Mouse (Mus musculus) intestine, postnatal 0 days (tissue): Measurements from ENCODE around the gene Slfn4. TPM values are rescaled to one million over a fixed set of nuclear protein-coding genes. Genes with fewer than 3 reads are reported as not detected.
"Not testable (repeated sequence)": the region's sequence is repeated elsewhere in the genome, so short reads cannot be mapped to it uniquely, and the experiment has no call there.

Experiments used
- ATAC-seq: fragments of 200-750 bp; cut with Nextera tagmentation; 2 replicates; pipeline ENCODE4 v1.8.0; 2017; ENCODE audit warnings: mild to moderate bottlenecking, moderate TSS enrichment, moderate library complexity
- H3K27ac ChIP-seq: fragments of 300-500 bp; sonication (generic); 2 replicates; pipeline ENCODE4 v1.5.1; 2014; ENCODE audit warnings: mild to moderate bottlenecking, low read depth, low read length, moderate library complexity
- H3K27me3 ChIP-seq: fragments of 300-500 bp; sonication (generic); replicated peaks from 2 replicates; pipeline ENCODE4 v1.6.1; 2014; ENCODE audit warnings: low read length, mixed read lengths; ENCODE audit not compliant: control insufficient read depth, insufficient read depth
- H3K36me3 ChIP-seq: fragments of 300-500 bp; sonication (generic); 2 replicates; pipeline ENCODE4 v1.6.1; 2014; ENCODE audit warnings: mild to moderate bottlenecking, moderate library complexity; ENCODE audit not compliant: control insufficient read depth, insufficient read depth
- H3K4me1 ChIP-seq: fragments of 300-500 bp; sonication (generic); replicated peaks from 2 replicates; pipeline ENCODE4 v1.6.1; 2014; ENCODE audit warnings: antibody characterized with exemption, low read length, mixed read lengths; ENCODE audit not compliant: control insufficient read depth, insufficient read depth
- H3K4me2 ChIP-seq: fragments of 300-500 bp; sonication (generic); replicated peaks from 2 replicates; pipeline ENCODE4 v1.6.1; 2014; ENCODE audit warnings: low read depth, mild to moderate bottlenecking, moderate library complexity
- H3K4me3 ChIP-seq: fragments of 300-500 bp; sonication (generic); 2 replicates; pipeline ENCODE4 v1.5.1; 2014; ENCODE audit warnings: low read depth, low read length
- H3K9ac ChIP-seq: fragments of 300-500 bp; sonication (generic); 2 replicates; pipeline ENCODE4 v1.6.1; 2014; ENCODE audit warnings: mild to moderate bottlenecking, low read depth, low read length
- H3K9me3 ChIP-seq: fragments of 300-500 bp; sonication (generic); 2 replicates; pipeline ENCODE4 v1.6.1; 2016; ENCODE audit warnings: mixed run types; ENCODE audit not compliant: control insufficient read depth
- CTCF ChIP-seq: sonication (generic); IDR thresholded peaks from 2 replicates; pipeline ENCODE4 v1.5.1; 2016; ENCODE audit warnings: low read depth, mild to moderate bottlenecking, control low read depth, antibody characterized with exemption, moderate library complexity
- WGBS: fragments of 180-500 bp; shearing (Covaris S2); extraction: QIAGEN DNeasy Blood & Tissue Kit; methylation state at CpG from one replicate; pipeline ENCODE4 v1.1.7; 2014; 5-methylcytosine and 5-hydroxymethylcytosine counted together
- polyA plus RNA-seq: library from polyadenylated mRNA; unstranded; fragments of >200 nt; fragmentation: Nextera tagmentation; extraction: Ambion mirVana; gene quantifications from 2 replicates; pipeline ENCODE4 v1.2.1, GENCODE M21; 2015

Gene Slfn4
- polyA plus RNA-seq, 1 experiment from 2014 or later, result 1.3 TPM

GRCm38 (mm10) chr11:83205002-83205401 is 30.0 kb downstream of the Slfn4 start:
- H3K27me3 ChIP-seq, result no peaks in the 10 kb centered on the region
- no peak overlapping the region for H3K4me2 ChIP-seq
- H3K4me3 ChIP-seq, result no peak overlapping the region
- H3K9me3 ChIP-seq, result no peaks in the 10 kb centered on the region
- no peaks in the 10 kb centered on the region for H3K36me3 ChIP-seq
- no peak for TF ChIP-seq CTCF
- H3K27ac ChIP-seq, result no peak overlapping the region
- no peaks in the 10 kb centered on the region for H3K4me1 ChIP-seq
- H3K9ac ChIP-seq, result no peak overlapping the region
- no peak for ATAC-seq

GRCm38 (mm10) chr11:83216119-83216518 is 41.1 kb downstream of the Slfn4 start:
- WGBS, result 78% methylated on average over 1 of the region's 1 CpGs
- Histone ChIP-seq H3K4me3 (no peak overlapping the region), H3K27ac (no peak overlapping the region), H3K9me3 (no peaks in the 10 kb centered on the region), H3K4me2 (no peak overlapping the region), H3K36me3 (no peaks in the 10 kb centered on the region), H3K9ac (no peak overlapping the region), H3K27me3 (no peaks in the 10 kb centered on the region), H3K4me1 (no peaks in the 10 kb centered on the region)
- ATAC-seq, result no peak
- no peak for TF ChIP-seq CTCF

GRCm38 (mm10) chr11:83221328-83221877 is 46.4 kb downstream of the Slfn4 start:
- Histone ChIP-seq H3K9ac (no peak overlapping the region), H3K4me3 (no peak overlapping the region), H3K9me3 (no peaks in the 10 kb centered on the region), H3K36me3 (no peaks in the 10 kb centered on the region), H3K4me1 (no peaks in the 10 kb centered on the region), H3K27ac (no peak overlapping the region), H3K4me2 (no peak overlapping the region), H3K27me3 (no peaks in the 10 kb centered on the region)
- no peak for TF ChIP-seq CTCF
- no peak for ATAC-seq
- WGBS, result 72% methylated on average over 1 of the region's 1 CpGs

GRCm38 (mm10) chr11:83223367-83223766 is 48.4 kb downstream of the Slfn4 start:
- H3K9ac ChIP-seq, result no peak overlapping the region
- WGBS, result 79% methylated on average over 7 of the region's 7 CpGs
- H3K4me2 ChIP-seq, result no peak overlapping the region
- H3K36me3 ChIP-seq, result no peaks in the 10 kb centered on the region
- no peaks in the 10 kb centered on the region for H3K4me1 ChIP-seq
- no peak overlapping the region for H3K27ac ChIP-seq
- ATAC-seq, result no peak
- H3K27me3 ChIP-seq, result no peaks in the 10 kb centered on the region
- H3K4me3 ChIP-seq, result no peak overlapping the region
- H3K9me3 ChIP-seq, result no peaks in the 10 kb centered on the region
- no peak for TF ChIP-seq CTCF

- not testable (repeated sequence) for H3K27me3 ChIP-seq, H3K4me3 ChIP-seq, H3K36me3 ChIP-seq, H3K4me2 ChIP-seq, H3K27ac ChIP-seq, H3K9ac ChIP-seq, ATAC-seq, H3K9me3 ChIP-seq, H3K4me1 ChIP-seq
- 79% methylated on average over 5 of the region's 5 CpGs for WGBS
Measured at GRCm38 (mm10) chr11:83223793-83224192, 48.8 kb downstream of the Slfn4 start.

DNA sequence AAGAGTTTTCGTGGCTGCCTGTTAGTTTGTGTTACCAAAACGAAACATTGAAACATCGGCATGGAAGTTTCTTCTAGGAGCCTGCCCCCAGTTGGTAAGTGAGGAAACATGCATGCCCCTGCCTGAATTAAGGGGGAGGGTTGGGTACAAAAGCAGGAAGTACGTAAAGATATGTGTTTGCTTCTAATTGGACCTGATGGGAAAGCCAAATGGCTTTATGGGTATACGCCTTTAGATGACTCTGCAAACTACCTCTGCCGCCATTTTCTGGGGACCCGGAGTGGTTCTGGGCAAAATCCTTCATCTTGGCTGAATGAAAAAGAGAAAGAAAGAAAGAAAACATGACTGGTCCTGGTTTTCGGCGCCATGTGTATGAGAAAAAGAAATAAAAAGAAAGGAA is 49.2 kb downstream of the Slfn4 start:
- no peak overlapping the region for H3K27ac ChIP-seq
- H3K9ac ChIP-seq, result no peak overlapping the region
- TF ChIP-seq CTCF, result no peak
- H3K27me3 ChIP-seq, result no peaks in the 10 kb centered on the region
- H3K4me3 ChIP-seq, result no peak overlapping the region
- H3K4me1 ChIP-seq, result no peaks in the 10 kb centered on the region
- no peaks in the 10 kb centered on the region for H3K9me3 ChIP-seq
- 86% methylated on average over 9 of the region's 9 CpGs for WGBS
- no peak for ATAC-seq
- H3K4me2 ChIP-seq, result no peak overlapping the region
- no peaks in the 10 kb centered on the region for H3K36me3 ChIP-seq

DNA sequence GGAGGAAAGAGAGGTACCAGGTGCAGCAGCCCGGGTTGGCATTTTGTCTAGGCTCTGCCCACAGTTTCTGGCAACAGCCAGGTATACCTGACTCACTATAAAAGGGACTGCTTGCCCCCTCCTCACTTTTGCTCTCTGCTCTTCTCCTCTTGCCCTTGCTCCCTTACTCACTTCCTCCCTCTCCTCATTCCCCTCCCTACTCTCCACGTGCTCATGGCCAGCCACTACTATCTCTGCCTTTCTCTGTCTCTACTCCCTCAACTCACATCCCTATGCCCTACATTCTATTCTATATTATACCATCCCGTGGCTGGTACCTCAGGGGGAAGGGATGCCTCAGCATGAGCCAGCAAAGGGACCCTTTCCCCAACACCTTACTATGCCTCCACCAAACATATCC is 49.8 kb downstream of the Slfn4 start:
- TF ChIP-seq CTCF, result no peak

More for the DNA sequence above, 49.8 kb downstream of the Slfn4 start:
- Histone ChIP-seq H3K9ac (no peak overlapping the region), H3K9me3 (no peaks in the 10 kb centered on the region), H3K4me1 (no peaks in the 10 kb centered on the region), H3K4me3 (no peak overlapping the region), H3K36me3 (no peaks in the 10 kb centered on the region), H3K4me2 (no peak overlapping the region), H3K27ac (no peak overlapping the region), H3K27me3 (no peaks in the 10 kb centered on the region)
- ATAC-seq, result no peak
- WGBS, result 67% methylated on average over 3 of the region's 3 CpGs
